Mouse (Mus musculus): Measurements from ENCODE around the gene Fig4. TPM values are rescaled to one million over a fixed set of nuclear protein-coding genes. Genes with fewer than 3 reads are reported as not detected.
A peak's percentile ranks its signal among the peaks of the same experiment; 100 is the strongest.

Fig4 gene
- 36.4 and 36.6 TPM in 2 replicates for polyA plus RNA-seq (2014; fragmentation: Nextera tagmentation; extraction: Ambion mirVana)

DNA sequence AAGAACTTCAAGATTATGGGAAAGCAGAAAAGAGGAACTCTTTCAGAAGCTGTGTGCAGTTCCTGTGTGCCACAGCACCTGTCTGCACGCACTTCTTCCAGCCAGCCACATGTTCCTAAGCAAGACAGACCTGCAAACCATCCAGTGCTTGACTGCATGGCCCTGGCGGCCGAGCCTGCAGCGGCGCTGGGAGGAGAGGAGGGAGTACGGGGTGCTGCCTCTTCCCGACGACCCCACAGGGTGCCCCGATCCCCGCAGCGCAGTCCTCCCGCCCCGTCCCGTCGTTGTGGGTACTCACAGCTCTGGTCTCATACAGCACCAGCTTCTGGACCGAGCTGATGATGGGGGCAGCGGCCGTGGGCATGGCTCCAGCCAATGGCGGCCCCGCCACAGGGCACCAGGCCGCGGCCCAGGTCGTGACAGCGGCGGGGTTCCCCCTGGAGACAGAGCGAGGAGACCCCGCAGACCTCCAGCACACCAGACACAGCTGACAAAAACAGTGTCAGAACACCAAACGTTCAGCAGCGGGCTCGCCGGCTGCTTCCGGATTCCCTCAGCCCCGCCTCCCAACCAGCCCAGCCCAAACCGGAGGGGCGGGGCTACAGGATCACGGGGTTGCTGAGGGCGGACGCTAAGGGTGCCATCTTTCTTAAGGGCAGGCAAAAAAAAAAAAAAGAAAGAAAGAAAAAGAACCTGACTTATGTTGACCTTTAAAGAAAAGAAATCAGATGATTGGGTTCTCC, at the start of gene Fig4:
TSS of gene Fig4 (minus strand) at position 572 of the 743 bp plus-strand sequence.
- WGBS = 2% methylated on average over 38 of the region's 38 CpGs
- H3K27me3 ChIP-seq (ENCODE audit: control insufficient read depth, insufficient read depth, low read length) = peaks cover 4% of the 10 kb centered on the region; the same call in 1 of the 2 replicates
- H3K36me3 ChIP-seq (ENCODE audit: control insufficient read depth, insufficient read depth, low read length) = no peaks in the 10 kb centered on the region
- H3K4me2 ChIP-seq (ENCODE audit: low read depth, low read length) = peak within 1 kb of the TSS; percentile 88
- H3K9me3 ChIP-seq (ENCODE audit: control insufficient read depth, low read length) = no peaks in the 10 kb centered on the region
- ATAC-seq (ENCODE audit: low read depth) = peak; percentile 94
- peaks cover 8% of the 10 kb centered on the region; the same call in 1 of the 2 replicates for H3K4me1 ChIP-seq (ENCODE audit: control insufficient read depth, insufficient read depth, low read length)
- H3K4me3 ChIP-seq (ENCODE audit: low read depth, low read length) = peak within 1 kb of the TSS; percentile 95
- peak within 1 kb of the TSS; percentile 78 for H3K27ac ChIP-seq (ENCODE audit: low read depth, low read length)
- H3K9ac ChIP-seq (replicated peaks; ENCODE audit: low read depth, low read length) = peak within 1 kb of the TSS; percentile 86

DNA sequence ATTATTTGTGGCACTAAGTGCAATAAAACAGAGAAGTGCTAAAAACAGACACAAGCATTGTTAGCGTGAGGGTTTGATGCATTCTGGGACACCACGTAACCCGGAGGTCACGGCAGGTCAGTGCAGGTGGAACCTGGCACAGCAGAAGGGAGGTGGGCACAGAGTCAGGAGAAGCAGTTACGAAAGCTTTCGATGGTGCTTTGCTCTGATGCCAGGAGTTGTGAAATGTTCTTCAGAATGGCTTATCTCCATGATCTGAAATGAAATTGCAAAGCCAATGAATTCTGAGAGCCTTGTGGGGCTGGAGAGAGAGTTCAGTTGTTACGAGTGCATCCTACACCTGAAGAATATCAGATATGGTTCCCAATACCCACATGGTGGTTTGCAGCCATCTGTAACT, 38.3 kb upstream of the Fig4 start:
- no peak for ATAC-seq (ENCODE audit: low read depth)
- Histone ChIP-seq H3K27ac (ENCODE audit: low read depth, low read length) (no peak overlapping the region), H3K4me1 (ENCODE audit: control insufficient read depth, insufficient read depth, low read length) (no peaks in the 10 kb centered on the region), H3K36me3 (ENCODE audit: control insufficient read depth, insufficient read depth, low read length) (no peaks in the 10 kb centered on the region), H3K9ac (replicated peaks; ENCODE audit: low read depth, low read length) (no peak overlapping the region), H3K9me3 (ENCODE audit: control insufficient read depth, low read length) (no peaks in the 10 kb centered on the region), H3K4me3 (ENCODE audit: low read depth, low read length) (no peak overlapping the region), H3K4me2 (ENCODE audit: low read depth, low read length) (no peak overlapping the region), H3K27me3 (ENCODE audit: control insufficient read depth, insufficient read depth, low read length) (no peaks in the 10 kb centered on the region)
- 90% methylated on average over 7 of the region's 7 CpGs for WGBS

DNA sequence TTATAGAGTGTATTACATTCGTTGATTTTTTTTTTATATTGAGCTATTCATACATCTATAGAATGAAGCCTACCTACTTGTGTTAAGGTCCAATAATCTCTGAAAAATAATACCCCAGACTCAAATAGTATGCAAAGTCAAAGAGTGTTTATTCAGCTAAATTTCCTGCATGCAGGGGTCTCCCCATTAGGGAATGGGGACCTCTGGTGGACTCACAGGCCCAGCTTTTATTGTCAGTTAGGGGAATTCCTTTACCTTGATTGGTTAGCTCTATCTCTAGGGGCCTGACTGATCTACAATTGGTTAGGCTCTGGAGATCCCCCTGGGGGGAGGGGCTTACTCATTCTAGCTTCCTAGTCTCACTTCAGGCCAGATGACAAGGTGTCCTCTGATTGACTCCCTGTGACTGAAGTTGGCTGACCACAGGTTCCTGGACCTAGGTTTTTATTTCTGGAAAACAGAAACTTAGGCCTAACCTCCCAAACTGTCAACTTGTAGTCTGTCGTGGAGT, 29.5 kb upstream of the Fig4 start:
- no peak overlapping the region for H3K4me3 ChIP-seq (ENCODE audit: low read depth, low read length)
- no peak overlapping the region for H3K27ac ChIP-seq (ENCODE audit: low read depth, low read length)
- no peak for ATAC-seq (ENCODE audit: low read depth)
- no peak overlapping the region for H3K9ac ChIP-seq (replicated peaks; ENCODE audit: low read depth, low read length)
- H3K4me2 ChIP-seq (ENCODE audit: low read depth, low read length) = no peak overlapping the region
- WGBS = 92% methylated on average over 2 of the region's 2 CpGs
- no peaks in the 10 kb centered on the region for H3K36me3 ChIP-seq (ENCODE audit: control insufficient read depth, insufficient read depth, low read length)
- H3K4me1 ChIP-seq (ENCODE audit: control insufficient read depth, insufficient read depth, low read length) = no peaks in the 10 kb centered on the region
- no peaks in the 10 kb centered on the region for H3K27me3 ChIP-seq (ENCODE audit: control insufficient read depth, insufficient read depth, low read length)
- H3K9me3 ChIP-seq (ENCODE audit: control insufficient read depth, low read length) = no peaks in the 10 kb centered on the region

DNA sequence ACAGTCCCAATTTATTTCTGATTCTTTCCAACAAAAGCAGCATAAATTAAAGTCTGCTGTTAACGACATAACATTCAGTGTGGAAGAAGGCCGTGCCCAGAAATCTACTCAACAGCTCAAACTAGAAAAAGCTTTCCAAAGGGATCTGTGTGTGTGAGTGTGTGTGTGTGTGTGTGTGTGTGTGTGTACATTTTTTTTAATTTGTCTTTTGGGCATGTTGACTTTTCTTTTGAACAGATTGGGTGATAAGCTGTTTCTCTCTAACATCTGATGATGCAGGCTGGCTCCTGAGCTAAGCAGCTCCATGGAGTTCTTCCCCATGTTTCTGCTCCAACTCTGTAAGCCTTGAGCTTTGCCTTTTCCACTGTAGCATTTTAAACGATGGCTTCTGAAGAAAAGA, 12.8 kb upstream of the Fig4 start:
- Histone ChIP-seq H3K4me2 (ENCODE audit: low read depth, low read length) (no peak overlapping the region), H3K4me1 (ENCODE audit: control insufficient read depth, insufficient read depth, low read length) (no peaks in the 10 kb centered on the region), H3K9me3 (ENCODE audit: control insufficient read depth, low read length) (no peaks in the 10 kb centered on the region), H3K9ac (replicated peaks; ENCODE audit: low read depth, low read length) (no peak overlapping the region), H3K36me3 (ENCODE audit: control insufficient read depth, insufficient read depth, low read length) (no peaks in the 10 kb centered on the region), H3K4me3 (ENCODE audit: low read depth, low read length) (no peak overlapping the region), H3K27ac (ENCODE audit: low read depth, low read length) (no peak overlapping the region), H3K27me3 (ENCODE audit: control insufficient read depth, insufficient read depth, low read length) (no peaks in the 10 kb centered on the region)
- no peak for ATAC-seq (ENCODE audit: low read depth)
- WGBS = 91% methylated on average over 3 of the region's 3 CpGs

DNA sequence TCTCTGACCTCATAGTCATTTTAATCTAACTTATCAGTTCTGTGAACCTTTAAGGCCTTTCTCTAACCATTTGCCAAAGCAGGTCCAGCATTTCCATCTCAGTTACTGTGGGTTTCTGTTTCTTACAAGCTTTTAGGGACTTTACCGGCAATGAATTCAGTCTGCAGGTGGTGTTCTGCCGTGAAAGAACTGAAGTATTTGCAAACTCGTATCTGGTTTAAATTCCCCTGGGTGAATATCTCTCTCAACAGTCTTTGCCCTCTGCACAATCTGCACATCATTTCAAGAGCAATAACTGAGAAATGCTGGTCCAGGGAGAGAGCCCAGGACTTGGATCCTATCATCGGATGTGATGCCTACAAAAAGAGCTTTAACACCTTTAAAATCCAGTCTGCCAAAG, 5.1 kb upstream of the Fig4 start:
- H3K9ac ChIP-seq (replicated peaks; ENCODE audit: low read depth, low read length) = no peak overlapping the region
- no peaks in the 10 kb centered on the region for H3K9me3 ChIP-seq (ENCODE audit: control insufficient read depth, low read length)
- no peak for ATAC-seq (ENCODE audit: low read depth)
- no peaks in the 10 kb centered on the region for H3K36me3 ChIP-seq (ENCODE audit: control insufficient read depth, insufficient read depth, low read length)
- H3K4me2 ChIP-seq (ENCODE audit: low read depth, low read length) = no peak overlapping the region
- H3K4me1 ChIP-seq (ENCODE audit: control insufficient read depth, insufficient read depth, low read length) = no peaks in the 10 kb centered on the region
- H3K4me3 ChIP-seq (ENCODE audit: low read depth, low read length) = no peak overlapping the region
- 94% methylated on average over 4 of the region's 4 CpGs for WGBS
- no peak overlapping the region for H3K27ac ChIP-seq (ENCODE audit: low read depth, low read length)
- H3K27me3 ChIP-seq (ENCODE audit: control insufficient read depth, insufficient read depth, low read length) = no peaks in the 10 kb centered on the region

DNA sequence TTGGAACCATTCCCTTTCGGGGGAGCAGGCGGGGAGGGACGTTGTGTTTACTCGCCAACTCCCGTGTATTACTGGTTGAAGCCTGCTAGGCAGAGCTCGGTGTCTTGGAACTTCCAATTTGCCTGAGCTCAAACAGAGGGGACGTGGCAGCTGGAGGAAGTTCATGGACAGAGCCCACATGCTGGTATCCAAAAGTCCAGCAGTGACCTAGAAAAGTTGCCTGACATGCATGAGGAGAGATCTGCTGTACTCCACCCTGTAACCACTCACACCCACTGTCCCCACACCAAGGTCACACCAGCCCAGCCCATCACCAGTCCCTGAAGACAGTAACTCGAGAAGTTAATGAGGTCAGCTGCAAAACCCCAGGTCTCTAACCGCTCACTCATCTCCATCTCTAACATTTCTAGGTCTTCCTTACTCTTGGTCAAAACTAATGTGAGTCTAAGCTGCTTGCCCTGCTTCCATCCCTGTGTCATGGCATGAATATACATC, 1.9 kb upstream of the Fig4 start:
- no peak for ATAC-seq (ENCODE audit: low read depth)
- WGBS = 78% methylated on average over 9 of the region's 9 CpGs
- H3K27ac ChIP-seq (ENCODE audit: low read depth, low read length) = no peak overlapping the region

DNA sequence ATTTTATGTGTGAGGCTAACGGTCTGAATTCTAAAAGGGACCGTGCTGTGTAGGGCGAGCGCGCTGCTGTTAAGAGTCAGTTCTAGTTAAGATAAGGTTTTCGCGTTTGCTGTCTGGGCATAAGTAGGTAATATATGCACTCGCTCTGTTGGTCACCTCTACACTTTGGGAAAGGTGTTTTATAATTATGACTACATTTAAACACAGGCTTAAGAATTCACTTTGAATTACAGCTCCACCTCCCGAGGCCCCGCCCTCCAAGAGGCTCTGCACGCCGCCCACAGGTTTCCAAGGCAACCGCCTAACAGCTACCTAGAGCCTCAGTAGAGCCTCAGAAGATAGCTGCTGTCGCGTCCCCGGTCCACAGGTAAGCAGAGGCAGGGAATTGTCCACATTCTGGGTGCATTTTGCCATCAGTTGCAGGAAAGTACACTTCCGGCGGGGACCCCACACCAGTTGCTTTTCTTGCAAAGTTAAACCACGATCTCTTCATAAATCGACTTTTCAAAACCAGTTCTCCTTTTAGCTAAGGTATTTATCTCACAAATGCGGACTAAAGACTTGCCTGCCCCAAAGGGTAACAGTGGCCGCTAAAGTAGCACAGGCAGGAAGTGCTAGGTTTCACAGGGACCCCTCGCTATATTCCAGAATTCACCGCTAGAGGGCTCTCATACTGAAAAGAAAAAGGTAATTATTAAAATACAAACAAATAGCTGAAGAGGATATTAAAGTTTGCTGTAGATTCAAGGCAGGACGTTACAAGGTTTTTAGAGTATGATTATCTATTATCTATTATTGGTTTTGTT, 782 bp upstream of the Fig4 start, which contains the start of gene Ak9:
TSS of gene Ak9 (plus strand) at position 342 of the 806 bp plus-strand sequence.
- Histone ChIP-seq H3K27ac (ENCODE audit: low read depth, low read length) (peak within 1 kb of the TSS; percentile 78), H3K4me3 (ENCODE audit: low read depth, low read length) (peak within 1 kb of the TSS; percentile 95), H3K9me3 (ENCODE audit: control insufficient read depth, low read length) (no peaks in the 10 kb centered on the region), H3K9ac (replicated peaks; ENCODE audit: low read depth, low read length) (peak within 1 kb of the TSS; percentile 86), H3K4me2 (ENCODE audit: low read depth, low read length) (peak within 1 kb of the TSS; percentile 88), H3K4me1 (ENCODE audit: control insufficient read depth, insufficient read depth, low read length) (peaks cover 8% of the 10 kb centered on the region; the same call in 1 of the 2 replicates), H3K36me3 (ENCODE audit: control insufficient read depth, insufficient read depth, low read length) (no peaks in the 10 kb centered on the region), H3K27me3 (ENCODE audit: control insufficient read depth, insufficient read depth, low read length) (peaks cover 4% of the 10 kb centered on the region; the same call in 1 of the 2 replicates)
- peak; percentile 85 for ATAC-seq (ENCODE audit: low read depth)
- under 1% methylated on average over 25 of the region's 25 CpGs for WGBS

More for the DNA sequence above, 1.9 kb upstream of the Fig4 start:
- H3K9ac ChIP-seq (replicated peaks; ENCODE audit: low read depth, low read length) = no peak overlapping the region
- no peak overlapping the region for H3K4me2 ChIP-seq (ENCODE audit: low read depth, low read length)
- no peak overlapping the region for H3K4me3 ChIP-seq (ENCODE audit: low read depth, low read length)
- H3K4me1 ChIP-seq (ENCODE audit: control insufficient read depth, insufficient read depth, low read length) = peaks cover 8% of the 10 kb centered on the region; the same call in 1 of the 2 replicates
- no peaks in the 10 kb centered on the region for H3K9me3 ChIP-seq (ENCODE audit: control insufficient read depth, low read length)
- H3K36me3 ChIP-seq (ENCODE audit: control insufficient read depth, insufficient read depth, low read length) = no peaks in the 10 kb centered on the region
- peaks cover 4% of the 10 kb centered on the region; the same call in 1 of the 2 replicates for H3K27me3 ChIP-seq (ENCODE audit: control insufficient read depth, insufficient read depth, low read length)

DNA sequence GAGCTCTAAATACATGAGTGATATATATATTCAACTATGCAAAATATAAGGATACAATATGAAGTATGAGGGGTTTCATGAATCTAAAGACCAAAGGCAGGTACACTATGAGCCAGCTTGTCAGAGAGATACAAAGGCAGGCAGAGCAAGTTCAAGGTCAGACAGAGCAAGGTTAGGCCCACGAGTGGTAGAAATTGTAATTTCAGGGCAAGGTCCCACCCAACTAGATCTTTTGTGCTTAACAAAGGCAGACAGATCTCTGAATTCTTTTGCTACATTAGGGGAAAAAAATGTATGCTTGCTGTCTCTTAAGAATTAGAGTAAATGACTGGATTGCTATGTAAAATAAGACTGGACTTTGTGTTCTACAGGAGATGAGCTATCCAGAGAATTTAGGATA, 2.9 kb downstream of the Fig4 start:
- Histone ChIP-seq H3K36me3 (ENCODE audit: control insufficient read depth, insufficient read depth, low read length) (no peaks in the 10 kb centered on the region), H3K4me3 (ENCODE audit: low read depth, low read length) (no peak overlapping the region), H3K9me3 (ENCODE audit: control insufficient read depth, low read length) (no peaks in the 10 kb centered on the region), H3K4me2 (ENCODE audit: low read depth, low read length) (no peak overlapping the region), H3K27me3 (ENCODE audit: control insufficient read depth, insufficient read depth, low read length) (peaks cover 4% of the 10 kb centered on the region; the same call in 1 of the 2 replicates), H3K9ac (replicated peaks; ENCODE audit: low read depth, low read length) (no peak overlapping the region), H3K4me1 (ENCODE audit: control insufficient read depth, insufficient read depth, low read length) (peaks cover 8% of the 10 kb centered on the region; the same call in 1 of the 2 replicates), H3K27ac (ENCODE audit: low read depth, low read length) (no peak overlapping the region)
- WGBS = 47% methylated on average over 1 of the region's 1 CpGs
- no peak for ATAC-seq (ENCODE audit: low read depth)

All from neural tube, embryonic 14.5 days (tissue).